Mouse (Mus musculus): ENCODE measurements around the gene Srgap3. TPM values are rescaled to one million over a fixed set of nuclear protein-coding genes. Genes with fewer than 3 reads are reported as not detected.

The Srgap3 gene
- polyA plus RNA-seq, 1 experiment from 2014 or later = 7.0 TPM

DNA sequence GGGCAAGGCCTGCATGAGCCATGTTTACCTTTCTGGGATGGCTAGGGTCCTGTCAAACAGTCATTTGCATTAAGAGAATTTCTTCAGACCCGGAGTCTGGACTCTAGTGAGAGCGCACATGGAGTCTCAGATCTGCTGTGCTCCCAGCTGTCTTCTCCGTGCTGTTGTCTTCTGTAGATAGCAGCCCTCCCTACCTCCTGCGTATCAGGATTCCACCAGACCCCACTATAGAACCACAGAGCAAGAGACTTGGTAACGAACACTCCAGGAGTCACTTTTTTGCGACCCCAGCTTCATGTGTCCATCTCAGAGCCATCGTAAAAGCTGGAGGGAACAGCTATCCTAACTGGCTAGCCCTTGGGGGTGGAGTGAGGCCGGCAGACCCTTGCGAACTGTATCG lies 25.1 kb upstream of the Srgap3 start:
- Histone ChIP-seq H3K4me1 (peaks cover 36% of the 10 kb centered on the region), H3K9me3 (no peaks in the 10 kb centered on the region), H3K27ac (no peak overlapping the region), H3K27me3 (no peaks in the 10 kb centered on the region), H3K4me2 (replicated peaks) (no peak overlapping the region), H3K9ac (no peak overlapping the region), H3K4me3 (no peak overlapping the region), H3K36me3 (no peaks in the 10 kb centered on the region)
- no peak for ATAC-seq (ENCODE audit: low FRiP score, low read depth)
- WGBS = 51% methylated on average over 10 of the region's 10 CpGs

GRCm38 (mm10) chr6:112971116-112971768 lies 24.2 kb upstream of the Srgap3 start:
- Histone ChIP-seq H3K4me1 (peaks cover 36% of the 10 kb centered on the region), H3K27ac (no peak overlapping the region), H3K9me3 (no peaks in the 10 kb centered on the region), H3K27me3 (no peaks in the 10 kb centered on the region), H3K4me3 (no peak overlapping the region), H3K9ac (no peak overlapping the region), H3K4me2 (replicated peaks) (no peak overlapping the region), H3K36me3 (no peaks in the 10 kb centered on the region)
- 45% methylated on average over 6 of the region's 6 CpGs for WGBS
- ATAC-seq (ENCODE audit: low FRiP score, low read depth) = no peak

DNA sequence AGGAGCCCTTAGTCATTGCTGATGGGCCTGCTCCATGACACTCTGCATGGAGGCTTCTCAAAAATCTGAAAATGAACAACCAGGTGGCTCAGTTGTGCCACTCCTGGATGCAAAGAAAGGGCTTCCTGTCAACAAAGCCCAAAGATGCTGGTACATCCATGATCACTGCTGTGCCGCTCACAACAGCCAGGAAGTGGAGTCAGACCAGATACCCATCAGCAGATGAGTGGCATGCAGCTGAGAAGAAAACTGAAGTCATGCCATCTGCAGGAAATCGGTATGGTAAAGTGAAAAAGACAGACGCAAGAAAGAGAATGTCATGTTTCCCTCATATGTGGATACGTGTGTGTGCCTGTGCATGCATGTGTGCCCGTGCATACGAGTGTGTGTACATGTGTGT lies 20.3 kb upstream of the Srgap3 start:
- Histone ChIP-seq H3K4me1 (peaks cover 15% of the 10 kb centered on the region), H3K36me3 (no peaks in the 10 kb centered on the region), H3K27ac (no peak overlapping the region), H3K4me3 (no peak overlapping the region), H3K4me2 (replicated peaks) (no peak overlapping the region), H3K9ac (no peak overlapping the region), H3K9me3 (no peaks in the 10 kb centered on the region), H3K27me3 (no peaks in the 10 kb centered on the region)
- no peak for ATAC-seq (ENCODE audit: low FRiP score, low read depth)
- WGBS = 90% methylated on average over 6 of the region's 6 CpGs

DNA sequence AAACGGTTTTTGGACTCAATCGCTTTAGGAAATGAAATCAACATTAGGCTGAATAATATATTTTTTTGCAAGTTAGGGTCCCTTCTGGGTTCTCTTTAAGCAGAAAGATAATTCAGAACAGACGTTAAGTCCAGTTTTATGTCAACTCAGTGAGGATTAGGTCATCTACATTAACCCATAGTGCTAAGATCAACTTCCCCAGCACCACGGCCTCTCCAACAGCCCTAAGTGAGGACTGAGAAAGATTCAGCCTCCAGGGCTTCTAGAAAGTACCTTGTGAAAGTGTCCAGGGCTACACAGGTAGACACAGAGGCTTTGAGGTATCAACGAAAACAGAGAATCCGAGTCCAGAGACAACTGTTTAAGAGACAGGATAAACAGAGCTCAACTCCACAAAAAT lies 11.3 kb upstream of the Srgap3 start:
- peak; percentile 25; the same call in 1 of the 2 replicates for ATAC-seq (ENCODE audit: low FRiP score, low read depth)

DNA sequence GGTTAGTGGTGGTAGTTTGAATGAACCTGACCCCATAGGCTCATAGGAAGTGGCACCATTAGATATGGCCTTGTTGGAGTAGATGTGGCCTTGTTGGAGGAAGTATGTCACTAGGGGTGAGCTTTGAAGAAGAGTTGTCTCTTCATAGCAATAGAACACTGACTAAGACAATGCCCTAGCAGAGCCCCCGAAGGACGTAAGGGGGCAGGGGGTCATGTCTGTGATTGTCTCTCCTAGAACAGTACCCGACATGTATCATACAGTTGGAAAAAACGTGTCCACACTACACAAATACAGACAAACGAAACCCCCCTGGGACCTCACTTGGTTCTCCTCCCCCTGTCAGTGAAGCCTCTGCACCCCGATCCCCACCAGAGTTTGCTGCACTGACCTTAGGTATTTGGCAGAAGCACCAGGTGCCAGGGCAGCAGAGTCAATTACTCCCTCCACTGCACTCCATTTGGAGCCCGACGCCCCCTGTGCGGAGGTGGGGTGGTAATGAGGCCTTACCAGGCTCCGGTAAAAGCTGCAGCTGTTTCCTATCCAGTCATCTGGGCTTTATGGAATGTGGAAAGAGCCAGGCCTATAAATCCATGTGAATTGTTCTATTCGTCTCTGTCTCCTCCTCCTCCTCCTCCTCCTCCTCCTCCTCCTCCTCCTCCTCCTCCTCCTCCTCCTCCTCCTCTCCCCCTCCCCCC lies 10.7 kb upstream of the Srgap3 start:
- Histone ChIP-seq H3K27ac (peak overlapping the region; percentile 56; the same call in 1 of the 2 replicates), H3K9ac (no peak overlapping the region), H3K27me3 (no peaks in the 10 kb centered on the region), H3K9me3 (no peaks in the 10 kb centered on the region), H3K36me3 (no peaks in the 10 kb centered on the region), H3K4me1 (peaks cover 37% of the 10 kb centered on the region), H3K4me3 (no peak overlapping the region), H3K4me2 (replicated peaks) (peak overlapping the region; percentile 47)
- peak; percentile 84 for ATAC-seq (ENCODE audit: low FRiP score, low read depth)
- WGBS = 24% methylated on average over 11 of the region's 11 CpGs

More for the DNA sequence above, 11.3 kb upstream of the Srgap3 start:
- Histone ChIP-seq H3K4me2 (replicated peaks) (peak overlapping the region; percentile 19), H3K9me3 (no peaks in the 10 kb centered on the region), H3K27ac (peak overlapping the region; percentile 74), H3K27me3 (no peaks in the 10 kb centered on the region), H3K9ac (no peak overlapping the region), H3K36me3 (no peaks in the 10 kb centered on the region), H3K4me3 (no peak overlapping the region), H3K4me1 (peaks cover 37% of the 10 kb centered on the region)
- WGBS = 24% methylated on average over 6 of the region's 6 CpGs

DNA sequence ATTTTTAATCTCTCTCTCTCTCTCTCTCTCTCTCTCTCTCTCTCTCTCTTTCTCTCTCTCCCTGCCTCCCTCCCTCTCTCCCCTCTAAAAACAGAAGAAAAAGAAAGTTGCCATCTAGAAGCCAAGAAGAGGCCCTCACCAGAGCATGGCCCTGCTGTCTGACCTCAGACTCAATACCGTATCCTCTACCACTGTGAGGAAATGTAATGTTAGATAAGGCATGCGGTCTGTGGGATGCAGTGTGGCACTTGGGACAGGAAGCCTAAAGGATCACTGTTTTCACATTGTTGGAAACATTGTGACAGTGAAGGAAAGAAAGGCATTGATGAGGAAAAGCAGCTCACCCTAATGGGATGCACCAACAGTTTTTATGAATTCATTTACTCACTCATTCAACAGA lies 8.7 kb upstream of the Srgap3 start:
- H3K4me2 ChIP-seq (replicated peaks) = no peak overlapping the region
- no peak overlapping the region for H3K27ac ChIP-seq
- H3K4me1 ChIP-seq = peaks cover 37% of the 10 kb centered on the region
- no peaks in the 10 kb centered on the region for H3K27me3 ChIP-seq
- H3K36me3 ChIP-seq = no peaks in the 10 kb centered on the region
- no peak for ATAC-seq (ENCODE audit: low FRiP score, low read depth)
- 71% methylated on average over 2 of the region's 2 CpGs for WGBS
- no peak overlapping the region for H3K4me3 ChIP-seq
- no peaks in the 10 kb centered on the region for H3K9me3 ChIP-seq
- H3K9ac ChIP-seq = no peak overlapping the region

DNA sequence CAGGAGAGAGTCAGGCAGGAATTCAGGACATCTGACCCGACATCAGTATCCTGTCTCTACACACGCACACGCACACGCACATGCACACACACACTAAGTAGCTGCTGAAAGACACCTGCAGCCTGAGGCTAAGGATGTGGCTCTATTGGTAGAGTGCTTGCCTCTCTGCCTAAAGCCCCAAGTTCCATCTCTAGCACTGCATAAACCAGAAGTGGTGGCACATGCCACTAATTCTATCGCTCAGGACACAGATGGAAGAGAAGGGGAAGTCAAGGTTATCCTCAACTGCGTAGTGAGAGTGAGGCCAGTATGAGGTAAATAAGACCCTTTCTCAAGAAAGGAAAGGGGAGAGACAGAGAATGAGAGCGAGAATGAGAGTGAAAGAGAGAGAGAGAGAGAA lies 6.8 kb upstream of the Srgap3 start:
- no peak for ATAC-seq (ENCODE audit: low FRiP score, low read depth)
- WGBS = 77% methylated on average over 7 of the region's 7 CpGs

DNA sequence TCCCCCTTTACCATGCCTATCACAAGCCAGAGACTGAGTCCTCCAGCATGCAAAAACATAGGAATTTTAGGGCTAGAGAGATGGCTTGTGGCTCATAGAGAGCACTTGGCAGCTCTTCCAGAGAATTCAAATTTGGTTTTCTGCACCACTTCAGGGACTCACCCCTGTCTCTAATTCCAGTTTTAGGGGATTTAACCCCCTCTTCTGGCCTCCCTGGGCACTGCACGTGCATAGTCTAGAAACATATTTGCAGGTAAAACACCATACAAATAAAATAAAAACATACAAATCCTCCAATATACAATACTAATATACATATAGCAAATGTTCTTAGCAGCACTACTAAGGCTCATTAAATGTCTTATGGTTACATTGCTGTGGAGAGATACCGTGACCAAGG lies 4.2 kb upstream of the Srgap3 start:
- Histone ChIP-seq H3K4me2 (replicated peaks) (no peak overlapping the region), H3K4me3 (no peak overlapping the region), H3K27me3 (no peaks in the 10 kb centered on the region), H3K27ac (no peak overlapping the region), H3K9ac (no peak overlapping the region), H3K9me3 (no peaks in the 10 kb centered on the region), H3K36me3 (no peaks in the 10 kb centered on the region), H3K4me1 (peaks cover 30% of the 10 kb centered on the region)
- WGBS = 85% methylated on average over 2 of the region's 2 CpGs
- no peak for ATAC-seq (ENCODE audit: low FRiP score, low read depth)

More for the DNA sequence above, 6.8 kb upstream of the Srgap3 start:
- H3K27ac ChIP-seq = no peak overlapping the region
- H3K4me2 ChIP-seq (replicated peaks) = no peak overlapping the region
- no peak overlapping the region for H3K4me3 ChIP-seq
- no peak overlapping the region for H3K9ac ChIP-seq
- H3K9me3 ChIP-seq = no peaks in the 10 kb centered on the region
- H3K36me3 ChIP-seq = no peaks in the 10 kb centered on the region
- H3K4me1 ChIP-seq = peaks cover 36% of the 10 kb centered on the region
- H3K27me3 ChIP-seq = no peaks in the 10 kb centered on the region

DNA sequence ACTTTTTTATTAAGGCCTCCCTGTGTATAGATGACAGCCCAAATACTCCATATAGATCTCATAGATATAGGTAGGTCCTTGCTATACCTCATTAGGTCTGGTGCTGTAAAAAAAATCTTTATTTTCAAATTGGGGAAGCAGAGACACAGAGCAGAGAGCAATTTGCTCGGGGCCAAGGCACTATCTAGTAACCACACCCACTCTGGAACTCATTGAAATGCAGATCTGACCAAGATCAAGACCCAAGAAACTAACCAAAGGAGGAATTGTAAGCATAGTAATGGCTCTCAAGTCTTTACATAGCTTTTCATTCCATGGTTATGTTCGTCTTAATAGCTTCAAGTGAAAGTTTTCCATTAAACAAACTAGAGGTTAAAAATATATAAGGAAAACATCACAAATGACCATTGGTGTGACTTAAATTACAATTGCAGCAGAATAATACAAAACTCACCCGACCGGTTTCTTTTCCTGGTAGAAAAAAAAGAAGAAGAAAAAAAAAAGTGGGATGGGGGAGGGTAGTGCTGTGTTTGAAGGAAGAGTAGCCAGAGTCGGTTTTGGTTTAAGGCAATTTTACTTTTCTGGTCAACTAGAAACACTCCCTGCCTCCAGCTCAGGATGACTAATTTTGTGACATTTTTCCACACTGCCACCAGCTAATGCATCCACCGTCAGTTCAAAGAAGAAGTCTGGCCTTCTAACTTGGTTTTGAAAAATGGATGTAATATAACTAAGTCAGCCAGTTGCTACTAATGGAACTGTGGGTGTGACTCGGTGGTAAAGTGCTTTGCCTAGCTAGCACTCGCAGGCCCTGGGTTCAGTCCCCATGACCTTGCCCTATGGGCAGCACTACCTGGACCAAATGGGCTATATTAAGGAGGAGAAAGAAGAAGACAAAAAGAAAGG lies 3.4 kb upstream of the Srgap3 start:
- H3K27me3 ChIP-seq = no peaks in the 10 kb centered on the region
- H3K36me3 ChIP-seq = no peaks in the 10 kb centered on the region
- no peak overlapping the region for H3K9ac ChIP-seq
- WGBS = 45% methylated on average over 8 of the region's 8 CpGs
- no peak overlapping the region for H3K4me2 ChIP-seq (replicated peaks)
- H3K4me3 ChIP-seq = no peak overlapping the region
- H3K27ac ChIP-seq = no peak overlapping the region
- H3K4me1 ChIP-seq = peaks cover 38% of the 10 kb centered on the region
- no peak for ATAC-seq (ENCODE audit: low FRiP score, low read depth)
- no peaks in the 10 kb centered on the region for H3K9me3 ChIP-seq

DNA sequence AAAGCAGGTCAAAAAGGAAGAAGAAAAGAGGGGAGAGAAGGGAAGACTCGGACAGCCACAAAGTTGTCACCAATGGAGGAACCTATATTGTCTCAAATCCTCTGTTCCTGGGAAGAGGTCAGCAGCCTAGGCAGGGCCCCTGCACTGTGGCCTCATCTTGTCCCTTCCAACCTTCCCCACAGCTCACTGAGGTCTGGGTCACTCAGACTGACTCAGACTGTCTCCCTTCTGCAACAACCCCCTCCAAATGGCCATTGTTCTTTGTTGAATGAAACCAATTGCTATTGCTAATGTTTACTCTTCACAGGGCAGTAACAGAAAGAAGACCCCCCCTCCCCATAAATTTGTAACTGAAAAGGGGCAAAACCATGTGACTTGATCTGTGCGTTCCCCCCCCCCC lies 2.2 kb upstream of the Srgap3 start:
- no peak overlapping the region for H3K9ac ChIP-seq
- no peaks in the 10 kb centered on the region for H3K27me3 ChIP-seq
- no peak for ATAC-seq (ENCODE audit: low FRiP score, low read depth)
- no peaks in the 10 kb centered on the region for H3K36me3 ChIP-seq
- peaks cover 49% of the 10 kb centered on the region for H3K4me1 ChIP-seq
- no peaks in the 10 kb centered on the region for H3K9me3 ChIP-seq
- WGBS = 68% methylated on average over 2 of the region's 2 CpGs
- H3K4me3 ChIP-seq = no peak overlapping the region
- no peak overlapping the region for H3K4me2 ChIP-seq (replicated peaks)
- no peak overlapping the region for H3K27ac ChIP-seq

- Histone ChIP-seq H3K4me2 (replicated peaks) (no peak overlapping the region), H3K9me3 (no peaks in the 10 kb centered on the region), H3K4me1 (peaks cover 51% of the 10 kb centered on the region), H3K4me3 (no peak overlapping the region), H3K36me3 (no peaks in the 10 kb centered on the region), H3K27ac (no peak overlapping the region), H3K27me3 (no peaks in the 10 kb centered on the region), H3K9ac (no peak overlapping the region)
- ATAC-seq (ENCODE audit: low FRiP score, low read depth) = no peak
- 77% methylated on average over 2 of the region's 2 CpGs for WGBS
Measured at GRCm38 (mm10) chr6:112948416-112948815, 1.4 kb upstream of the Srgap3 start.

All from limb, embryonic 13.5 days (tissue).